Mouse (Mus musculus): ENCODE measurements around the gene Tbl3. TPM values are rescaled to one million over a fixed set of nuclear protein-coding genes. Genes with fewer than 3 reads are reported as not detected.
A peak's percentile ranks its signal among the peaks of the same experiment; 100 is the strongest.
"Not testable (repeated sequence)": the region's sequence is repeated elsewhere in the genome, so short reads cannot be mapped to it uniquely, and the experiment has no call there.

The Tbl3 gene
- polyA plus RNA-seq, 1 experiment from 2014 or later = 167 TPM

DNA sequence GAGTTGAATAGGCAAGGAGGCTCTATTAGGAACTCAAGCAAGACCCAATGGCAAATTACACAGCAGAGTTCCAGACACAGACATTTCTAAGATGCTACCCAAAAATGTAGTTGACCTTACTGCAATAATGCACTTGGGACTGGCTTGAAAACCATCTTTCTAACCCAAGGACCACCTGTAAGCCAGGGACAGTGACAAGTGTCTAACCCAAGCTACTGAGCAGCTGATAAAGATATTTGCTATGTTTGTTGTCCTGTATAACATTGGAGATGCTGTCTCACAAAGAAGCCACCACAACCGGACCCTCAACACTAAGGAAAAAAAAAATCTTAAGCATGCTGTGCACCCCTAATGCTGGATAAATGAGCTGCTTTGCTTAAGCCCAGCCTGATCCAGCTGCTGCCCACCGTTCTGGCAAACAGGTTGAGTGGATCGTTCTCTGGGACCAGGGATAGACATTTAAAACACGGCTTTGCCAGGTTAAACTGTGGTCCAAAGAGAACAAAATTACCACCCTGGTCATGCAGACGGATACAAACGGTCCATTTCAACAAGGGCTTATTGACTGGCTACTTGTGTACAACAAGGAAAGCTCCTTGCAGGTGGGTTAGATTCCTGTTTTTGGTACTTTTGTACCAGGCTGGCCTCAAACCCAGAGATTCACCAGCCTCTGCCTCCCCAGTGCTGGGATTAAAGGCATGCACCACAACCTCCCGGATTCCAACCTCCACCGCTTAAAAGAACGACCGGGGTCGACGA lies 15.8 kb upstream of the Tbl3 start:
- WGBS = 5% methylated on average over 12 of the region's 12 CpGs
- DNase-seq (ENCODE audit: extremely low spot score, low spot score) = no peak
- peaks cover 30% of the 10 kb centered on the region for H3K36me3 ChIP-seq (replicated peaks)
- H3K4me1 ChIP-seq = peaks cover 43% of the 10 kb centered on the region
- H3K9me3 ChIP-seq = no peaks in the 10 kb centered on the region
- peaks cover 5% of the 10 kb centered on the region; the same call in 1 of the 2 replicates for H3K27me3 ChIP-seq (ENCODE audit: poor library complexity, severe bottlenecking)
- H3K27ac ChIP-seq = peak overlapping the region; percentile 86
- H3K4me3 ChIP-seq = peak overlapping the region; percentile 91

GRCm38 (mm10) chr17:24722220-24722924 lies 14.9 kb upstream of the Tbl3 start:
- WGBS = 40% methylated on average over 13 of the region's 13 CpGs
- no peak for DNase-seq (ENCODE audit: extremely low spot score, low spot score)
- Histone ChIP-seq H3K27ac (no peak overlapping the region), H3K4me1 (peaks cover 44% of the 10 kb centered on the region), H3K27me3 (ENCODE audit: poor library complexity, severe bottlenecking) (no peaks in the 10 kb centered on the region), H3K4me3 (peak overlapping the region; percentile 91), H3K9me3 (no peaks in the 10 kb centered on the region), H3K36me3 (replicated peaks) (peaks cover 39% of the 10 kb centered on the region)

- 78% methylated on average over 7 of the region's 7 CpGs for WGBS
Measured at GRCm38 (mm10) chr17:24721383-24721955, 14.0 kb upstream of the Tbl3 start.

GRCm38 (mm10) chr17:24720616-24721015 lies 13.2 kb upstream of the Tbl3 start:
- H3K9me3 ChIP-seq; DNase-seq (ENCODE audit: extremely low spot score, low spot score); H3K27me3 ChIP-seq (ENCODE audit: poor library complexity, severe bottlenecking): not testable (repeated sequence)
- Histone ChIP-seq H3K4me1 (peaks cover 48% of the 10 kb centered on the region), H3K36me3 (replicated peaks) (peaks cover 56% of the 10 kb centered on the region), H3K27ac (peak overlapping the region; percentile 93), H3K4me3 (peak overlapping the region; percentile 91)
- under 1% methylated on average over 11 of the region's 11 CpGs for WGBS

More at GRCm38 (mm10) chr17:24721383-24721955, 14.0 kb upstream of the Tbl3 start:
- not testable (repeated sequence) for H3K27me3 ChIP-seq (ENCODE audit: poor library complexity, severe bottlenecking); H3K27ac ChIP-seq; DNase-seq (ENCODE audit: extremely low spot score, low spot score); H3K9me3 ChIP-seq
- peaks cover 44% of the 10 kb centered on the region for H3K4me1 ChIP-seq
- H3K4me3 ChIP-seq = peak overlapping the region; percentile 91
- H3K36me3 ChIP-seq (replicated peaks) = peaks cover 48% of the 10 kb centered on the region

GRCm38 (mm10) chr17:24719494-24720222 lies 12.2 kb upstream of the Tbl3 start:
- Histone ChIP-seq H3K27ac (peak overlapping the region; percentile 93), H3K9me3 (no peaks in the 10 kb centered on the region), H3K4me1 (peaks cover 51% of the 10 kb centered on the region), H3K36me3 (replicated peaks) (peaks cover 63% of the 10 kb centered on the region), H3K27me3 (ENCODE audit: poor library complexity, severe bottlenecking) (no peaks in the 10 kb centered on the region), H3K4me3 (peak overlapping the region; percentile 91)
- under 1% methylated on average over 61 of the region's 61 CpGs for WGBS
- DNase-seq (ENCODE audit: extremely low spot score, low spot score) = peak; percentile 99

DNA sequence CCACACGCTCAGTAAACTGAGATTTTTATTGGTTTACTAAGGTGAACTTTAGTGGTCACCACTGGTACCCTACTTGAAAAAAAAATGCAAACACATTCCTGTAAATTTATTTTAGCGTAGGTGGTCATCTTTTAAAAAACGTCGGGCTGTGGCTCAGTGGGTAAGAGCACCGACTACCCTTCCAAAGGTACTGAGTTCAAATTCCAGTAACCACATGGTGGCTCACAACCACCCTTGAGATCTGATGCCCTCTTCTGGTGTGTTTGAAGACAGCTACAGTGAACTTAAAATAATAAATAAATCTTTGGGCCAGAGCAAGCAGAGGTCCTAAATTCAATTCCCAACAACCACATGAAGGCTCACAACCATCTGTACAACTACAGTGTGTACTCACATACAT lies 11.5 kb upstream of the Tbl3 start:
- Histone ChIP-seq H3K27ac (peak overlapping the region; percentile 93), H3K4me1 (peaks cover 47% of the 10 kb centered on the region)
- 63% methylated on average over 5 of the region's 5 CpGs for WGBS

GRCm38 (mm10) chr17:24717943-24718342 lies 10.5 kb upstream of the Tbl3 start, which contains the start of the genes Rnf151 and Rps2:
Rnf151 (minus strand) TSS chr17:24718063.
Rps2 (plus strand) TSS chr17:24718116.
- 72% methylated on average over 4 of the region's 4 CpGs for WGBS
- Histone ChIP-seq H3K9me3 (no peaks in the 10 kb centered on the region), H3K4me1 (peaks cover 38% of the 10 kb centered on the region), H3K27me3 (ENCODE audit: poor library complexity, severe bottlenecking) (no peaks in the 10 kb centered on the region), H3K4me3 (peak within 1 kb of the TSS; percentile 91), H3K27ac (peak within 1 kb of the TSS; percentile 93), H3K36me3 (replicated peaks) (peaks cover 63% of the 10 kb centered on the region)
- DNase-seq (ENCODE audit: extremely low spot score, low spot score) = no peak

More for the DNA sequence above, 11.5 kb upstream of the Tbl3 start:
- DNase-seq (ENCODE audit: extremely low spot score, low spot score); H3K9me3 ChIP-seq; H3K27me3 ChIP-seq (ENCODE audit: poor library complexity, severe bottlenecking): not testable (repeated sequence)
- peak overlapping the region; percentile 91 for H3K4me3 ChIP-seq
- H3K36me3 ChIP-seq (replicated peaks) = peaks cover 63% of the 10 kb centered on the region

GRCm38 (mm10) chr17:24716166-24716682 lies 8.8 kb upstream of the Tbl3 start:
- WGBS = 95% methylated on average over 15 of the region's 15 CpGs
- no peaks in the 10 kb centered on the region for H3K27me3 ChIP-seq (ENCODE audit: poor library complexity, severe bottlenecking)
- 0 out of 2 replicates have a peak overlapping the region, but pooled peaks have one; percentile 12 for H3K4me3 ChIP-seq

DNA sequence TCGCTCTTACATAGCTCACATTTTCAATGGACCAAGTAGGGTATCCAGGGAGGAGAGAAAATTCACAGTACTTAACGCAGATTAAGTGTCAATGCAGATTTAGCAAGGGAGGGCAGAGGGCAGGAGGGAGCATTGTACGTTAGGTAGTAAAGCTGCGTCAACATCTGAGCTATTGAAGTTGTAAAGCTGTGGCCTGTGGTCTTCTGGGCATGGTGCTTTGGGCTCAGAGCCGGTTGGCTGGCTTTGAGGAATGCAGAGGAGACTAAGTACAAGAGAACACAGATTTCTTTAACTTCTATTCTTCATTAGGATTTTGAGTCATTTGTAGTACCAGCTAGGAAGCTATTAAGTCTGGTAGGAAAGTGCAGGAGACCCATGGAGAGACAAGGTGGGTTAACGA lies 8.1 kb upstream of the Tbl3 start:
- Histone ChIP-seq H3K27me3 (ENCODE audit: poor library complexity, severe bottlenecking) (no peaks in the 10 kb centered on the region), H3K27ac (no peak overlapping the region), H3K4me3 (no peak overlapping the region), H3K9me3 (no peaks in the 10 kb centered on the region), H3K4me1 (peaks cover 17% of the 10 kb centered on the region), H3K36me3 (replicated peaks) (peaks cover 42% of the 10 kb centered on the region)
- WGBS = 50% methylated on average over 6 of the region's 6 CpGs
- DNase-seq (ENCODE audit: extremely low spot score, low spot score) = no peak

More at GRCm38 (mm10) chr17:24716166-24716682, 8.8 kb upstream of the Tbl3 start:
- no peaks in the 10 kb centered on the region for H3K9me3 ChIP-seq
- H3K4me1 ChIP-seq = peaks cover 21% of the 10 kb centered on the region
- DNase-seq (ENCODE audit: extremely low spot score, low spot score) = no peak
- H3K36me3 ChIP-seq (replicated peaks) = peaks cover 48% of the 10 kb centered on the region
- H3K27ac ChIP-seq = no peak overlapping the region

DNA sequence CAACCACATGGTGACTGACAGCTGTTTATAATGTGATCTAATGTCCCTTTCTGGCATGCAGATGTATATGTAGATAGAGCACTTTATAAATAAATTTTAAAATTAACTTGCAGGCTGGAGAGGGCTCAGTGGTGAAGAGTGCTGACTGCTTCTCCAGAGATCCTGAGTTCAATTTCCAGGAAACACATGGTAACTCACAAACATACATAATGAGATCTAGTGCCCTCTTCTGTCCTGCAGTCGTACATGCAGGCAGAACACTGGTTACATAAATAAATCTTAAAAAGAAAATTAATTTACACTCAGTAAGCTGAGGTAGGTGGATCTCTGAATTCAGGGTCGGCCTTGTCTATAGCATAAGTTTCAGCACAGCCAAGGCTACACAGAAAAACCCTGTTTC lies 1.2 kb upstream of the Tbl3 start:
- 36% methylated on average over 2 of the region's 2 CpGs for WGBS

GRCm38 (mm10) chr17:24707801-24708425 lies 453 bp upstream of the Tbl3 start:
- DNase-seq (ENCODE audit: extremely low spot score, low spot score) = no peak
- WGBS = 7% methylated on average over 24 of the region's 24 CpGs
- Histone ChIP-seq H3K4me3 (peak overlapping the region; percentile 92), H3K36me3 (replicated peaks) (peaks cover 29% of the 10 kb centered on the region), H3K27ac (peak overlapping the region; percentile 90), H3K27me3 (ENCODE audit: poor library complexity, severe bottlenecking) (no peaks in the 10 kb centered on the region), H3K9me3 (no peaks in the 10 kb centered on the region), H3K4me1 (peaks cover 19% of the 10 kb centered on the region)

More for the DNA sequence above, 1.2 kb upstream of the Tbl3 start:
- Histone ChIP-seq H3K27me3 (ENCODE audit: poor library complexity, severe bottlenecking) (no peaks in the 10 kb centered on the region), H3K27ac (no peak overlapping the region), H3K4me1 (peaks cover 19% of the 10 kb centered on the region), H3K36me3 (replicated peaks) (peaks cover 23% of the 10 kb centered on the region), H3K4me3 (no peak overlapping the region), H3K9me3 (no peaks in the 10 kb centered on the region)
- no peak for DNase-seq (ENCODE audit: extremely low spot score, low spot score)

Measured in forebrain, embryonic 10.5 days (tissue).